Mouse (Mus musculus) forebrain, embryonic 16.5 days (tissue): ENCODE measurements at regions not wholly inside any gene's neighbourhood (a gene's known extent, or its start where the extent isn't known, plus 50 kb on each side); places are given as distances from the start of the nearest gene placed in this dataset.

ENCODE experiments used
- ATAC-seq: fragments of 200-750 bp; cut with Nextera tagmentation; 2 replicates; pipeline ENCODE4 v1.8.0; 2017; ENCODE audit warnings: mild to moderate bottlenecking, moderate library complexity
- H3K27ac ChIP-seq: fragments of 300-500 bp; sonication (generic); 2 replicates; pipeline ENCODE4 v1.5.1; 2014; ENCODE audit warnings: low read length, control low read depth
- H3K27me3 ChIP-seq: fragments of 300-500 bp; sonication (generic); replicated peaks from 2 replicates; pipeline ENCODE4 v1.6.1; 2014; ENCODE audit warnings: low read length; ENCODE audit not compliant: control insufficient read depth, insufficient read depth
- H3K36me3 ChIP-seq: fragments of 300-500 bp; sonication (generic); 2 replicates; pipeline ENCODE4 v1.6.1; 2014; ENCODE audit not compliant: control insufficient read depth, insufficient read depth
- H3K4me1 ChIP-seq: fragments of 300-500 bp; sonication (generic); replicated peaks from 2 replicates; pipeline ENCODE4 v1.6.1; 2014; ENCODE audit warnings: low read length; ENCODE audit not compliant: control insufficient read depth, insufficient read depth
- H3K4me2 ChIP-seq: fragments of 300-500 bp; sonication (generic); 2 replicates; pipeline ENCODE4 v1.6.1; 2014; ENCODE audit warnings: mild to moderate bottlenecking, low read length, control low read depth
- H3K4me3 ChIP-seq: fragments of 300-500 bp; sonication (generic); replicated peaks from 2 replicates; pipeline ENCODE4 v1.5.1; 2014; ENCODE audit warnings: mild to moderate bottlenecking, low read length, control low read depth
- H3K9ac ChIP-seq: fragments of 300-500 bp; sonication (generic); replicated peaks from 2 replicates; pipeline ENCODE4 v1.6.1; 2014; ENCODE audit warnings: low read depth, low read length, control low read depth
- H3K9me3 ChIP-seq: fragments of 300-500 bp; sonication (generic); 2 replicates; pipeline ENCODE4 v1.6.1; 2016; ENCODE audit warnings: low read length; ENCODE audit not compliant: control insufficient read depth
- WGBS: fragments of 180-500 bp; shearing (Covaris S2); extraction: QIAGEN DNeasy Blood & Tissue Kit; methylation state at CpG from one replicate; pipeline ENCODE4 v1.1.7; 2014; 5-methylcytosine and 5-hydroxymethylcytosine counted together

GRCm38 (mm10) chr2:135559328-135559727 is 99.5 kb upstream of the Plcb4 start:
- 62% methylated on average over 3 of the region's 3 CpGs for WGBS
- Histone ChIP-seq H3K4me1 (no peaks in the 10 kb centered on the region), H3K4me3 (no peak overlapping the region), H3K36me3 (no peaks in the 10 kb centered on the region), H3K9me3 (no peaks in the 10 kb centered on the region), H3K4me2 (no peak overlapping the region), H3K9ac (no peak overlapping the region), H3K27me3 (no peaks in the 10 kb centered on the region), H3K27ac (no peak overlapping the region)
- ATAC-seq = no peak

- H3K27ac ChIP-seq = no peak overlapping the region
- no peak overlapping the region for H3K4me2 ChIP-seq
- no peak overlapping the region for H3K4me3 ChIP-seq
- no peaks in the 10 kb centered on the region for H3K9me3 ChIP-seq
- no peaks in the 10 kb centered on the region for H3K4me1 ChIP-seq
- no peaks in the 10 kb centered on the region for H3K36me3 ChIP-seq
- no peak for ATAC-seq
- H3K9ac ChIP-seq = no peak overlapping the region
- no peaks in the 10 kb centered on the region for H3K27me3 ChIP-seq
- WGBS = 78% methylated on average over 9 of the region's 9 CpGs
These were observed 98.7 kb upstream of the Plcb4 start for GRCm38 (mm10) chr2:135559933-135560710.

GRCm38 (mm10) chr2:135560856-135561255 is 98.0 kb upstream of the Plcb4 start:
- Histone ChIP-seq H3K27me3 (no peaks in the 10 kb centered on the region), H3K4me3 (no peak overlapping the region), H3K27ac (no peak overlapping the region), H3K36me3 (no peaks in the 10 kb centered on the region), H3K9ac (no peak overlapping the region), H3K9me3 (no peaks in the 10 kb centered on the region), H3K4me2 (no peak overlapping the region), H3K4me1 (no peaks in the 10 kb centered on the region)
- 93% methylated on average over 1 of the region's 1 CpGs for WGBS
- ATAC-seq = no peak

- ATAC-seq = no peak
- H3K27ac ChIP-seq = no peak overlapping the region
- no peak overlapping the region for H3K9ac ChIP-seq
- WGBS = 71% methylated on average over 7 of the region's 7 CpGs
- H3K4me2 ChIP-seq = no peak overlapping the region
- H3K36me3 ChIP-seq = no peaks in the 10 kb centered on the region
- no peak overlapping the region for H3K4me3 ChIP-seq
- no peaks in the 10 kb centered on the region for H3K4me1 ChIP-seq
- no peaks in the 10 kb centered on the region for H3K27me3 ChIP-seq
- H3K9me3 ChIP-seq = no peaks in the 10 kb centered on the region
These were observed 97.1 kb upstream of the Plcb4 start for GRCm38 (mm10) chr2:135561716-135562115.

- Histone ChIP-seq H3K27me3 (no peaks in the 10 kb centered on the region), H3K4me2 (no peak overlapping the region), H3K9ac (no peak overlapping the region), H3K36me3 (no peaks in the 10 kb centered on the region), H3K9me3 (no peaks in the 10 kb centered on the region), H3K4me3 (no peak overlapping the region), H3K27ac (no peak overlapping the region), H3K4me1 (no peaks in the 10 kb centered on the region)
- WGBS = 78% methylated on average over 10 of the region's 10 CpGs
- ATAC-seq = no peak
These were observed 96.5 kb upstream of the Plcb4 start for GRCm38 (mm10) chr2:135562140-135562890.

- no peak overlapping the region for H3K9ac ChIP-seq
- H3K27me3 ChIP-seq = no peaks in the 10 kb centered on the region
- H3K4me2 ChIP-seq = no peak overlapping the region
- H3K36me3 ChIP-seq = no peaks in the 10 kb centered on the region
- H3K4me1 ChIP-seq = no peaks in the 10 kb centered on the region
- no peak for ATAC-seq
- no peak overlapping the region for H3K4me3 ChIP-seq
- H3K9me3 ChIP-seq = no peaks in the 10 kb centered on the region
- H3K27ac ChIP-seq = no peak overlapping the region
- WGBS = 63% methylated on average over 4 of the region's 4 CpGs
These were observed 94.6 kb upstream of the Plcb4 start for GRCm38 (mm10) chr2:135564231-135564630.

- Histone ChIP-seq H3K36me3 (no peaks in the 10 kb centered on the region), H3K27ac (no peak overlapping the region), H3K4me3 (no peak overlapping the region), H3K9ac (no peak overlapping the region), H3K4me2 (no peak overlapping the region), H3K9me3 (no peaks in the 10 kb centered on the region), H3K27me3 (no peaks in the 10 kb centered on the region), H3K4me1 (no peaks in the 10 kb centered on the region)
- no peak for ATAC-seq
- WGBS = 84% methylated on average over 2 of the region's 2 CpGs
These were observed 90.5 kb upstream of the Plcb4 start for GRCm38 (mm10) chr2:135568350-135568749.

GRCm38 (mm10) chr2:135571599-135571998 is 87.2 kb upstream of the Plcb4 start:
- no peak overlapping the region for H3K9ac ChIP-seq
- H3K4me2 ChIP-seq = no peak overlapping the region
- H3K4me1 ChIP-seq = no peaks in the 10 kb centered on the region
- no peak for ATAC-seq
- H3K27me3 ChIP-seq = no peaks in the 10 kb centered on the region
- H3K9me3 ChIP-seq = no peaks in the 10 kb centered on the region
- H3K36me3 ChIP-seq = no peaks in the 10 kb centered on the region
- no peak overlapping the region for H3K4me3 ChIP-seq
- WGBS = 72% methylated on average over 5 of the region's 5 CpGs
- no peak overlapping the region for H3K27ac ChIP-seq

- WGBS = 82% methylated on average over 5 of the region's 5 CpGs
- Histone ChIP-seq H3K9ac (no peak overlapping the region), H3K27ac (no peak overlapping the region)
These were observed 81.6 kb upstream of the Plcb4 start for GRCm38 (mm10) chr2:135577228-135577627.

More at GRCm38 (mm10) chr2:135577228-135577627, 81.6 kb upstream of the Plcb4 start:
- Histone ChIP-seq H3K4me1 (peaks cover 5% of the 10 kb centered on the region), H3K36me3 (no peaks in the 10 kb centered on the region), H3K4me3 (no peak overlapping the region), H3K4me2 (no peak overlapping the region), H3K27me3 (no peaks in the 10 kb centered on the region), H3K9me3 (no peaks in the 10 kb centered on the region)
- ATAC-seq = no peak
